Comparison of ENCODE assay signal across 29 mouse cellular contexts in genomic region chr12:66679558-66679957, GRCm38 (mm10).
"Had no signal": no experiment of that assay in that cellular context is flagged by ENCODE, and none has a peak within 500 bp of the region (broad histone marks: within the 10 kb centered on the region; RNA-seq: fewer than 3 reads in every experiment).

No protein-coding gene starts in this region.

- DNase-seq: left cerebral cortex, postnatal 4 days; liver; liver, embryonic 13.5 days; liver, postnatal 0 days; lung, adult 18-20 months; lung, adult 2 months; lung, embryonic 14.5 days; lung, postnatal 10 days; lung, postnatal 14 days; lung, postnatal 36 days; lung, postnatal 4 days; midbrain, embryonic 14.5 days had no signal

- ATAC-seq: liver, embryonic 12.5 days; liver, postnatal 0 days; lung, postnatal 0 days; midbrain, embryonic 13.5 days; midbrain, embryonic 15.5 days; midbrain, embryonic 16.5 days had no signal

- H3K4me3 ChIP-seq: limb, embryonic 10.5 days; limb, embryonic 12.5 days; limb, embryonic 13.5 days; limb, embryonic 15.5 days; liver, embryonic 12.5 days; liver, embryonic 13.5 days; liver, embryonic 15.5 days; lung, embryonic 15.5 days; megakaryocyte, embryonic 14.5 days; midbrain, embryonic 10.5 days; midbrain, embryonic 12.5 days; midbrain, embryonic 13.5 days; midbrain, embryonic 15.5 days; myocyte had no signal

- H3K27ac ChIP-seq: limb, embryonic 10.5 days; limb, embryonic 12.5 days; limb, embryonic 13.5 days; limb, embryonic 15.5 days; liver, embryonic 12.5 days; liver, embryonic 13.5 days; liver, embryonic 14.5 days; liver, embryonic 15.5 days; lung, embryonic 15.5 days; macrophage; midbrain, embryonic 10.5 days; midbrain, embryonic 12.5 days; midbrain, embryonic 13.5 days; midbrain, embryonic 15.5 days had no signal
